26 mouse cellular contexts compared by ENCODE assay signal in genomic region chr5:134897596-134897995, GRCm38 (mm10). TPM values are rescaled to one million over a fixed set of nuclear protein-coding genes. Genes with fewer than 3 reads are reported as not detected.
DNase-seq lines count a peak whose midpoint lies in the region; ATAC-seq and TF ChIP-seq lines count a peak whose summit lies in the region.
"Had no signal": no experiment of that assay in that cellular context is flagged by ENCODE, and none has a peak within 500 bp of the region (broad histone marks: within the 10 kb centered on the region; RNA-seq: fewer than 3 reads in every experiment).

No protein-coding gene starts in this region.

- intact Hi-C loops in left cerebral cortex, adult 2 months (cut with DNase I): loop anchor here (10.0 kb wide), 1 partner anchor 387 kb away; no protein-coding TSS in a partner anchor

- DNase-seq in intestine, embryonic 14.5 days (ENCODE audit: low spot score): no peak
- peak; percentile 66 for DNase-seq in lung, postnatal 0 days (ENCODE audit: low spot score)
- no peak for DNase-seq in kidney, postnatal 25 days
- no peak for DNase-seq in left cerebral cortex, adult 2 months (ENCODE audit: extremely low spot score in 1 of 2, low spot score in 2 of 2)
- DNase-seq: adrenal gland, adult 2 months; B cell, adult 2 months; cerebellum, adult 2 months; cerebellum, postnatal 36 days; forebrain, postnatal 0 days; heart, postnatal 4 days; kidney, adult 2 months; right cerebral cortex, adult 18-20 months had no signal

- 32% methylated on average over 17 of the region's 17 CpGs for WGBS in intestine, embryonic 14.5 days
- 46% methylated on average over 17 of the region's 17 CpGs for WGBS in intestine, postnatal 0 days
- 63% methylated on average over 17 of the region's 17 CpGs for WGBS in embryonic facial prominence, embryonic 15.5 days
- WGBS in lung, postnatal 0 days: 38% methylated on average over 17 of the region's 17 CpGs
- 24% methylated on average over 17 of the region's 17 CpGs for WGBS in stomach, embryonic 16.5 days

- no peak for TF ChIP-seq CTCF in intestine, postnatal 0 days (IDR thresholded peaks at IDR 0.05; ENCODE audit: low read depth)
- no peak for TF ChIP-seq CTCF in lung, postnatal 0 days (IDR thresholded peaks at IDR 0.05)
- no peak for TF ChIP-seq CTCF in left cerebral cortex, adult 2 months (IDR thresholded peaks at IDR 0.05)

- 0 out of 2 replicates have a peak, but pooled peaks have one; percentile 35 for ATAC-seq in intestine, embryonic 14.5 days (replicated peaks; ENCODE audit: low FRiP score, low TSS enrichment, low read depth)
- no peak for ATAC-seq in intestine, postnatal 0 days
- ATAC-seq in embryonic facial prominence, embryonic 15.5 days (ENCODE audit: insufficient number of reproducible peaks, low FRiP score, low TSS enrichment, low read depth): no peak
- ATAC-seq in lung, postnatal 0 days: peak; percentile 51
- ATAC-seq in stomach, embryonic 16.5 days (ENCODE audit: insufficient read depth, low FRiP score): peak; percentile 39; the same call in 1 of the 2 replicates
- ATAC-seq: forebrain, postnatal 0 days; midbrain, embryonic 13.5 days had no signal

- H3K27ac ChIP-seq in intestine, embryonic 14.5 days (ENCODE audit: low read depth): no peak overlapping the region
- H3K27ac ChIP-seq in intestine, postnatal 0 days (ENCODE audit: low read depth, low read length): no peak overlapping the region
- peak overlapping the region; percentile 48 for H3K27ac ChIP-seq in embryonic facial prominence, embryonic 15.5 days (replicated peaks)
- peak overlapping the region; percentile 57 for H3K27ac ChIP-seq in lung, postnatal 0 days (ENCODE audit: low read length)
- peak overlapping the region; percentile 64; the same call in 1 of the 2 replicates for H3K27ac ChIP-seq in stomach, embryonic 16.5 days (ENCODE audit: low read length)
- no peak overlapping the region for H3K27ac ChIP-seq in left cerebral cortex, adult 2 months
- H3K27ac ChIP-seq: hindbrain, embryonic 15.5 days; liver, embryonic 15.5 days; midbrain, embryonic 13.5 days; neural tube, embryonic 12.5 days had no signal

- peaks cover 19% of the 10 kb centered on the region for H3K4me1 ChIP-seq in intestine, embryonic 14.5 days (replicated peaks; ENCODE audit: control insufficient read depth, insufficient read depth, low read length)
- no peaks in the 10 kb centered on the region for H3K4me1 ChIP-seq in intestine, postnatal 0 days (replicated peaks; ENCODE audit: control insufficient read depth, insufficient read depth, low read length)
- peaks cover 49% of the 10 kb centered on the region for H3K4me1 ChIP-seq in embryonic facial prominence, embryonic 15.5 days
- H3K4me1 ChIP-seq in lung, postnatal 0 days (ENCODE audit: insufficient read depth, low read depth, low read length): peaks cover 3% of the 10 kb centered on the region; the same call in 1 of the 2 replicates
- peaks cover 21% of the 10 kb centered on the region for H3K4me1 ChIP-seq in stomach, embryonic 16.5 days (ENCODE audit: control insufficient read depth, insufficient read depth, low read length)
- H3K4me1 ChIP-seq: liver, embryonic 15.5 days; midbrain, embryonic 13.5 days had no signal

- H3K9me3 ChIP-seq in intestine, embryonic 14.5 days (ENCODE audit: control insufficient read depth, low read length): no peaks in the 10 kb centered on the region
- H3K9me3 ChIP-seq in intestine, postnatal 0 days (ENCODE audit: control insufficient read depth): no peaks in the 10 kb centered on the region
- H3K9me3 ChIP-seq in embryonic facial prominence, embryonic 15.5 days (replicated peaks): no peaks in the 10 kb centered on the region
- no peaks in the 10 kb centered on the region for H3K9me3 ChIP-seq in lung, postnatal 0 days (ENCODE audit: low read length)
- no peaks in the 10 kb centered on the region for H3K9me3 ChIP-seq in stomach, embryonic 16.5 days (replicated peaks; ENCODE audit: control insufficient read depth, low read length)
- H3K9me3 ChIP-seq: heart, embryonic 12.5 days; hindbrain, embryonic 15.5 days; liver, embryonic 15.5 days; midbrain, embryonic 13.5 days; neural tube, embryonic 12.5 days had no signal

- no peaks in the 10 kb centered on the region for H3K36me3 ChIP-seq in intestine, embryonic 14.5 days (ENCODE audit: control insufficient read depth, insufficient read depth, low read length)
- no peaks in the 10 kb centered on the region for H3K36me3 ChIP-seq in intestine, postnatal 0 days (ENCODE audit: control insufficient read depth, insufficient read depth)
- H3K36me3 ChIP-seq in embryonic facial prominence, embryonic 15.5 days: no peaks in the 10 kb centered on the region
- H3K36me3 ChIP-seq in lung, postnatal 0 days (ENCODE audit: insufficient read depth, low read length): no peaks in the 10 kb centered on the region
- H3K36me3 ChIP-seq in stomach, embryonic 16.5 days (ENCODE audit: control insufficient read depth, insufficient read depth, low read length): no peaks in the 10 kb centered on the region
- H3K36me3 ChIP-seq: heart, embryonic 12.5 days; hindbrain, embryonic 15.5 days; liver, embryonic 15.5 days; midbrain, embryonic 13.5 days; neural tube, embryonic 12.5 days had no signal

- no peak overlapping the region for H3K4me2 ChIP-seq in intestine, embryonic 14.5 days (ENCODE audit: low read length)
- no peak overlapping the region for H3K4me2 ChIP-seq in intestine, postnatal 0 days (replicated peaks; ENCODE audit: low read depth)
- no peak overlapping the region for H3K4me2 ChIP-seq in embryonic facial prominence, embryonic 15.5 days (replicated peaks)
- no peak overlapping the region for H3K4me2 ChIP-seq in lung, postnatal 0 days (replicated peaks; ENCODE audit: low read depth, low read length)
- 0 out of 2 replicates have a peak overlapping the region, but pooled peaks have one; percentile 12 for H3K4me2 ChIP-seq in stomach, embryonic 16.5 days (ENCODE audit: low read depth, low read length)
- H3K4me2 ChIP-seq: heart, embryonic 12.5 days; hindbrain, embryonic 15.5 days; liver, embryonic 15.5 days; midbrain, embryonic 13.5 days; neural tube, embryonic 12.5 days had no signal

- no peaks in the 10 kb centered on the region for H3K27me3 ChIP-seq in intestine, embryonic 14.5 days (replicated peaks; ENCODE audit: control insufficient read depth, insufficient read depth, low read length)
- H3K27me3 ChIP-seq in intestine, postnatal 0 days (replicated peaks; ENCODE audit: control insufficient read depth, insufficient read depth, low read length): no peaks in the 10 kb centered on the region
- no peaks in the 10 kb centered on the region; the same call in 1 of the 2 replicates for H3K27me3 ChIP-seq in embryonic facial prominence, embryonic 15.5 days
- H3K27me3 ChIP-seq in lung, postnatal 0 days (replicated peaks; ENCODE audit: insufficient read depth, low read length): no peaks in the 10 kb centered on the region
- no peaks in the 10 kb centered on the region for H3K27me3 ChIP-seq in stomach, embryonic 16.5 days (ENCODE audit: control insufficient read depth, insufficient read depth, low read length)
- H3K27me3 ChIP-seq: heart, embryonic 12.5 days; hindbrain, embryonic 15.5 days; liver, embryonic 15.5 days; midbrain, embryonic 13.5 days; neural tube, embryonic 12.5 days had no signal

- no peak overlapping the region for H3K9ac ChIP-seq in intestine, embryonic 14.5 days (ENCODE audit: low read length)
- no peak overlapping the region for H3K9ac ChIP-seq in intestine, postnatal 0 days (ENCODE audit: low read depth, low read length)
- H3K9ac ChIP-seq in embryonic facial prominence, embryonic 15.5 days: no peak overlapping the region
- no peak overlapping the region for H3K9ac ChIP-seq in lung, postnatal 0 days (replicated peaks; ENCODE audit: low read depth)
- peak overlapping the region; percentile 43; the same call in 1 of the 2 replicates for H3K9ac ChIP-seq in stomach, embryonic 16.5 days (ENCODE audit: low read length)
- H3K9ac ChIP-seq: forebrain, postnatal 0 days; heart, embryonic 12.5 days; hindbrain, embryonic 15.5 days; liver, embryonic 15.5 days; midbrain, embryonic 13.5 days; neural tube, embryonic 12.5 days had no signal

- H3K4me3 ChIP-seq in intestine, embryonic 14.5 days (ENCODE audit: low read depth, low read length): no peak overlapping the region
- no peak overlapping the region for H3K4me3 ChIP-seq in intestine, postnatal 0 days (ENCODE audit: low read depth, low read length)
- H3K4me3 ChIP-seq in embryonic facial prominence, embryonic 15.5 days (replicated peaks): no peak overlapping the region
- H3K4me3 ChIP-seq in lung, postnatal 0 days (ENCODE audit: low read depth, low read length): no peak overlapping the region
- no peak overlapping the region for H3K4me3 ChIP-seq in stomach, embryonic 16.5 days (replicated peaks; ENCODE audit: low read length)
- no peak overlapping the region for H3K4me3 ChIP-seq in left cerebral cortex, adult 2 months
- H3K4me3 ChIP-seq: heart, embryonic 12.5 days; hindbrain, embryonic 15.5 days; liver, embryonic 15.5 days; midbrain, embryonic 13.5 days; neural tube, embryonic 12.5 days had no signal

- peak; percentile 70 for TF ChIP-seq EP300 in lung, postnatal 0 days (IDR thresholded peaks at IDR 0.05)

RNA-seq across cellular contexts. Expression of gene Tmem270, which starts 8.9 kb away (rescaled TPM):
- not detected in 2 replicates for polyA plus RNA-seq in intestine, embryonic 14.5 days (2014; fragmentation: Nextera tagmentation; extraction: Ambion mirVana)
- polyA plus RNA-seq in intestine, postnatal 0 days (2015; fragmentation: Nextera tagmentation; extraction: Ambion mirVana): not detected in 2 replicates
- polyA plus RNA-seq in embryonic facial prominence, embryonic 15.5 days (2015; fragmentation: Nextera tagmentation; extraction: Ambion mirVana): not detected in 2 replicates
- polyA plus RNA-seq in lung, postnatal 0 days (2015; fragmentation: Nextera tagmentation; extraction: Ambion mirVana): not detected in 2 replicates
- not detected in 2 replicates for polyA plus RNA-seq in stomach, embryonic 16.5 days (2015; fragmentation: Nextera tagmentation; extraction: Ambion mirVana)
- not detected for total RNA-seq in left cerebral cortex, adult 2 months (2021)
- total RNA-seq: adrenal gland, adult 2 months; forebrain, postnatal 0 days; gastrocnemius, postnatal 4 days; heart, postnatal 4 days; layer of hippocampus, postnatal 25 days; left cerebral cortex, postnatal 14 days; megakaryocyte, adult 5-6 weeks had no signal
- polyA plus RNA-seq: adrenal gland, adult 2 months; cerebellum, adult 2 months; forebrain, postnatal 0 days; heart, embryonic 12.5 days; hindbrain, embryonic 15.5 days; large intestine, adult 2 months; limb, embryonic 14.5 days; liver, embryonic 15.5 days; midbrain, embryonic 13.5 days; neural tube, embryonic 12.5 days had no signal

RNA-seq across cellular contexts. Expression of gene Cldn13, which starts 17.7 kb away (rescaled TPM):
- polyA plus RNA-seq in intestine, embryonic 14.5 days (2014; fragmentation: Nextera tagmentation; extraction: Ambion mirVana): 0.23 TPM in 1 of 2 replicates, not detected in the other
- polyA plus RNA-seq in intestine, postnatal 0 days (2015; fragmentation: Nextera tagmentation; extraction: Ambion mirVana): not detected in 2 replicates
- polyA plus RNA-seq in embryonic facial prominence, embryonic 15.5 days (2015; fragmentation: Nextera tagmentation; extraction: Ambion mirVana): 0.16 TPM in 1 of 2 replicates, not detected in the other
- 1.2 and 1.6 TPM in 2 replicates for polyA plus RNA-seq in lung, postnatal 0 days (2015; fragmentation: Nextera tagmentation; extraction: Ambion mirVana)
- 8.6 and 13.5 TPM in 2 replicates for polyA plus RNA-seq in stomach, embryonic 16.5 days (2015; fragmentation: Nextera tagmentation; extraction: Ambion mirVana)
- total RNA-seq in left cerebral cortex, adult 2 months (2021): not detected
- total RNA-seq: adrenal gland, adult 2 months; forebrain, postnatal 0 days; gastrocnemius, postnatal 4 days; heart, postnatal 4 days; layer of hippocampus, postnatal 25 days; left cerebral cortex, postnatal 14 days had no signal
- polyA plus RNA-seq: adrenal gland, adult 2 months; cerebellum, adult 2 months; forebrain, postnatal 0 days; kidney, adult 2 months had no signal

RNA-seq across cellular contexts. Expression of gene Mettl27, which starts 34.6 kb away (rescaled TPM):
- 22.7 and 24.6 TPM in 2 replicates for polyA plus RNA-seq in intestine, embryonic 14.5 days (2014; fragmentation: Nextera tagmentation; extraction: Ambion mirVana)
- polyA plus RNA-seq in intestine, postnatal 0 days (2015; fragmentation: Nextera tagmentation; extraction: Ambion mirVana): 30.3 and 31.4 TPM in 2 replicates
- 20.1 and 20.4 TPM in 2 replicates for polyA plus RNA-seq in embryonic facial prominence, embryonic 15.5 days (2015; fragmentation: Nextera tagmentation; extraction: Ambion mirVana)
- 33.7 and 35.5 TPM in 2 replicates for polyA plus RNA-seq in lung, postnatal 0 days (2015; fragmentation: Nextera tagmentation; extraction: Ambion mirVana)
- polyA plus RNA-seq in stomach, embryonic 16.5 days (2015; fragmentation: Nextera tagmentation; extraction: Ambion mirVana): 14.1 and 14.8 TPM in 2 replicates
- 1 to 10 TPM; 7.5 to 9.3 TPM for total RNA-seq in left cerebral cortex, adult 2 months (2021)

RNA-seq across cellular contexts. Expression of gene Cldn4, which starts 49.1 kb away (rescaled TPM):
- polyA plus RNA-seq in intestine, embryonic 14.5 days (2014; fragmentation: Nextera tagmentation; extraction: Ambion mirVana): 78.1 and 78.3 TPM in 2 replicates
- 62.1 and 76.6 TPM in 2 replicates for polyA plus RNA-seq in intestine, postnatal 0 days (2015; fragmentation: Nextera tagmentation; extraction: Ambion mirVana)
- polyA plus RNA-seq in embryonic facial prominence, embryonic 15.5 days (2015; fragmentation: Nextera tagmentation; extraction: Ambion mirVana): 40.7 and 52.1 TPM in 2 replicates
- polyA plus RNA-seq in lung, postnatal 0 days (2015; fragmentation: Nextera tagmentation; extraction: Ambion mirVana): 28.2 and 29.2 TPM in 2 replicates
- polyA plus RNA-seq in stomach, embryonic 16.5 days (2015; fragmentation: Nextera tagmentation; extraction: Ambion mirVana): 73.1 and 90.8 TPM in 2 replicates
- not detected for total RNA-seq in left cerebral cortex, adult 2 months (2021)
- total RNA-seq: adrenal gland, adult 2 months; forebrain, postnatal 0 days; gastrocnemius, postnatal 4 days; layer of hippocampus, postnatal 25 days; left cerebral cortex, postnatal 14 days; megakaryocyte, adult 5-6 weeks had no signal
- polyA plus RNA-seq: adrenal gland, adult 2 months; forebrain, postnatal 0 days; midbrain, embryonic 13.5 days had no signal

Comparison
In these comparisons a context has a peak if more than half of its experiments do, and no peak if none do; other contexts are left out.
1. ATAC-seq: peak in intestine, embryonic 14.5 days (single experiment), lung, postnatal 0 days (single experiment) and stomach, embryonic 16.5 days (single experiment); none in intestine, postnatal 0 days (single experiment) and embryonic facial prominence, embryonic 15.5 days (single experiment).
2. H3K27ac ChIP-seq: peak in embryonic facial prominence, embryonic 15.5 days (single experiment), lung, postnatal 0 days (single experiment) and stomach, embryonic 16.5 days (single experiment); none in intestine, embryonic 14.5 days (single experiment), intestine, postnatal 0 days (single experiment) and left cerebral cortex, adult 2 months (single experiment).